Mouse (Mus musculus) left cerebral cortex, adult 11 months (tissue): ENCODE data around the gene Dxo.
A peak's percentile ranks its signal among the peaks of the same experiment; 100 is the strongest.
"Not testable (repeated sequence)": the region's sequence is repeated elsewhere in the genome, so short reads cannot be mapped to it uniquely, and the experiment has no call there.

ENCODE experiments used
- DNase-seq: peaks from one replicate; pipeline ENCODE4 v3.0.0; 2022; ENCODE audit warnings: low spot score

Gene Dxo

GRCm38 (mm10) chr17:34836856-34837221 lies at the start of gene Dxo, which contains the start of gene Stk19:
Dxo (plus strand) TSS chr17:34837019.
Stk19 (minus strand) TSS chr17:34836945.
- peak; percentile 94 for DNase-seq

GRCm38 (mm10) chr17:34795016-34795415 lies 41.8 kb upstream of the Dxo start:
- no peak for DNase-seq

- DNase-seq, result no peak
These were observed 41.2 kb upstream of the Dxo start for GRCm38 (mm10) chr17:34795633-34796032.

GRCm38 (mm10) chr17:34796311-34797140 lies 40.3 kb upstream of the Dxo start:
- no peak for DNase-seq

- DNase-seq, result not testable (repeated sequence)
These were observed 39.4 kb upstream of the Dxo start for GRCm38 (mm10) chr17:34797211-34797995.

GRCm38 (mm10) chr17:34798071-34798470 lies 38.7 kb upstream of the Dxo start:
- DNase-seq, result not testable (repeated sequence)

GRCm38 (mm10) chr17:34798866-34799530 lies 37.8 kb upstream of the Dxo start:
- DNase-seq, result no peak

- DNase-seq, result no peak
These were observed 37.3 kb upstream of the Dxo start for GRCm38 (mm10) chr17:34799531-34799925.

- not testable (repeated sequence) for DNase-seq
These were observed 36.0 kb upstream of the Dxo start for GRCm38 (mm10) chr17:34800781-34801305.

- DNase-seq, result not testable (repeated sequence)
These were observed 34.1 kb upstream of the Dxo start for GRCm38 (mm10) chr17:34802756-34803155.

- DNase-seq, result not testable (repeated sequence)
These were observed 33.5 kb upstream of the Dxo start for GRCm38 (mm10) chr17:34803367-34803766.

- DNase-seq, result not testable (repeated sequence)
These were observed 32.5 kb upstream of the Dxo start, which contains the start of gene Cyp21a1 for GRCm38 (mm10) chr17:34804301-34804700. Cyp21a1 (minus strand) TSS chr17:34804561.

GRCm38 (mm10) chr17:34804871-34805562 lies 31.8 kb upstream of the Dxo start:
- DNase-seq, result no peak

- no peak for DNase-seq
These were observed 29.6 kb upstream of the Dxo start for GRCm38 (mm10) chr17:34807176-34807575.

- no peak for DNase-seq
These were observed 28.1 kb upstream of the Dxo start for GRCm38 (mm10) chr17:34808599-34809205.

GRCm38 (mm10) chr17:34810411-34810810 lies 26.4 kb upstream of the Dxo start:
- not testable (repeated sequence) for DNase-seq

GRCm38 (mm10) chr17:34810811-34811210 lies 26.0 kb upstream of the Dxo start:
- DNase-seq, result not testable (repeated sequence)

GRCm38 (mm10) chr17:34811275-34811674 lies 25.5 kb upstream of the Dxo start:
- DNase-seq, result no peak

GRCm38 (mm10) chr17:34813747-34814146 lies 23.1 kb upstream of the Dxo start:
- not testable (repeated sequence) for DNase-seq

- no peak for DNase-seq
These were observed 21.9 kb upstream of the Dxo start for GRCm38 (mm10) chr17:34814818-34815370.

GRCm38 (mm10) chr17:34830776-34831175 lies 6.0 kb upstream of the Dxo start:
- not testable (repeated sequence) for DNase-seq
